Mouse (Mus musculus): ENCODE data around the gene Olfr770. TPM values are rescaled to one million over a fixed set of nuclear protein-coding genes. Genes with fewer than 3 reads are reported as not detected.

The Olfr770 gene
- polyA plus RNA-seq, 1 experiment from 2014 or later = not detected

Other genes starting within 250 kb of the Olfr770 start
- gene Gdf11, start 247.3 kb downstream of the Olfr770 start, polyA plus RNA-seq (2015; fragmentation: Nextera tagmentation; extraction: Ambion mirVana) = 2.8 and 2.9 TPM in 2 replicates
- gene Cd63, start 238.0 kb downstream of the Olfr770 start, polyA plus RNA-seq (2015; fragmentation: Nextera tagmentation; extraction: Ambion mirVana) = 756 and 798 TPM in 2 replicates
- 16.6 and 18.7 TPM in 2 replicates for gene Rdh5, start 216.1 kb downstream of the Olfr770 start, polyA plus RNA-seq (2015; fragmentation: Nextera tagmentation; extraction: Ambion mirVana)
- gene Bloc1s1, start 215.0 kb downstream of the Olfr770 start, polyA plus RNA-seq (2015; fragmentation: Nextera tagmentation; extraction: Ambion mirVana) = 194 and 206 TPM in 2 replicates
- 7.9 and 12.4 TPM in 2 replicates for gene Itga7, start 205.2 kb downstream of the Olfr770 start, polyA plus RNA-seq (2015; fragmentation: Nextera tagmentation; extraction: Ambion mirVana)
- gene Mettl7b, start 178.0 kb downstream of the Olfr770 start, polyA plus RNA-seq (2015; fragmentation: Nextera tagmentation; extraction: Ambion mirVana) = 3.4 and 3.6 TPM in 2 replicates
- gene Olfr9, start 149.6 kb downstream of the Olfr770 start, polyA plus RNA-seq (2015; fragmentation: Nextera tagmentation; extraction: Ambion mirVana) = not detected in 2 replicates
- not detected in 2 replicates for gene Olfr763, start 128.2 kb downstream of the Olfr770 start, polyA plus RNA-seq (2015; fragmentation: Nextera tagmentation; extraction: Ambion mirVana)
- not detected in 2 replicates for gene Olfr764-ps1, start 99.1 kb downstream of the Olfr770 start, polyA plus RNA-seq (2015; fragmentation: Nextera tagmentation; extraction: Ambion mirVana)
- gene Olfr765, start 89.0 kb downstream of the Olfr770 start, polyA plus RNA-seq (2015; fragmentation: Nextera tagmentation; extraction: Ambion mirVana) = not detected in 2 replicates
- gene Olfr766-ps1, start 70.0 kb downstream of the Olfr770 start, polyA plus RNA-seq (2015; fragmentation: Nextera tagmentation; extraction: Ambion mirVana) = not detected in 2 replicates
- not detected in 2 replicates for gene Olfr767, start 56.1 kb downstream of the Olfr770 start, polyA plus RNA-seq (2015; fragmentation: Nextera tagmentation; extraction: Ambion mirVana)
- not detected in 2 replicates for gene Olfr768, start 39.6 kb downstream of the Olfr770 start, polyA plus RNA-seq (2015; fragmentation: Nextera tagmentation; extraction: Ambion mirVana)
- gene Olfr769, start 21.1 kb downstream of the Olfr770 start, polyA plus RNA-seq (2015; fragmentation: Nextera tagmentation; extraction: Ambion mirVana) = not detected in 2 replicates
- not detected in 2 replicates for gene Olfr771, start 25.8 kb upstream of the Olfr770 start, polyA plus RNA-seq (2015; fragmentation: Nextera tagmentation; extraction: Ambion mirVana)
- gene Olfr772, start 38.9 kb upstream of the Olfr770 start, polyA plus RNA-seq (2015; fragmentation: Nextera tagmentation; extraction: Ambion mirVana) = not detected in 2 replicates
- gene Olfr773, start 48.4 kb upstream of the Olfr770 start, polyA plus RNA-seq (2015; fragmentation: Nextera tagmentation; extraction: Ambion mirVana) = not detected in 2 replicates
- not detected in 2 replicates for gene Olfr774, start 97.2 kb upstream of the Olfr770 start, polyA plus RNA-seq (2015; fragmentation: Nextera tagmentation; extraction: Ambion mirVana)
- gene Olfr775, start 109.4 kb upstream of the Olfr770 start, polyA plus RNA-seq (2015; fragmentation: Nextera tagmentation; extraction: Ambion mirVana) = not detected in 2 replicates
- gene Olfr776, start 120.1 kb upstream of the Olfr770 start, polyA plus RNA-seq (2015; fragmentation: Nextera tagmentation; extraction: Ambion mirVana) = not detected in 2 replicates
- not detected in 2 replicates for gene Olfr777, start 132.5 kb upstream of the Olfr770 start, polyA plus RNA-seq (2015; fragmentation: Nextera tagmentation; extraction: Ambion mirVana)
- gene Olfr780, start 179.1 kb upstream of the Olfr770 start, polyA plus RNA-seq (2015; fragmentation: Nextera tagmentation; extraction: Ambion mirVana) = not detected in 2 replicates
- gene Olfr781, start 189.9 kb upstream of the Olfr770 start, polyA plus RNA-seq (2015; fragmentation: Nextera tagmentation; extraction: Ambion mirVana) = not detected in 2 replicates
- gene Olfr782, start 209.9 kb upstream of the Olfr770 start, polyA plus RNA-seq (2015; fragmentation: Nextera tagmentation; extraction: Ambion mirVana) = not detected in 2 replicates
- 0.09 TPM in 1 of 2 replicates, not detected in the other for gene Olfr784, start 245.1 kb upstream of the Olfr770 start, polyA plus RNA-seq (2015; fragmentation: Nextera tagmentation; extraction: Ambion mirVana)

Measured in stomach, embryonic 16.5 days (tissue).